Mouse (Mus musculus) limb, embryonic 14.5 days (tissue): ENCODE data around the gene Gpsm2. TPM values are rescaled to one million over a fixed set of nuclear protein-coding genes. Genes with fewer than 3 reads are reported as not detected.

Experiments used
- ATAC-seq: fragments of 200-750 bp; cut with Nextera tagmentation; 2 replicates; pipeline ENCODE4 v1.8.0; 2017; ENCODE audit warnings: low read depth, moderate number of reproducible peaks, moderate TSS enrichment; ENCODE audit not compliant: low FRiP score
- DNase-seq: peaks from one replicate; pipeline ENCODE4 v3.0.0-alpha.2; 2015; ENCODE audit warnings: low spot score
- H3K27ac ChIP-seq: fragments of 300-500 bp; sonication (generic); replicated peaks from 2 replicates; pipeline ENCODE4 v1.5.1; 2014; ENCODE audit warnings: low read depth, mild to moderate bottlenecking, low read length, moderate library complexity, mixed read lengths
- H3K27me3 ChIP-seq: fragments of 300-500 bp; sonication (generic); 2 replicates; pipeline ENCODE4 v1.6.1; 2014; ENCODE audit warnings: low read length, mixed read lengths; ENCODE audit not compliant: control insufficient read depth, insufficient read depth
- H3K36me3 ChIP-seq: fragments of 300-500 bp; sonication (generic); 2 replicates; pipeline ENCODE4 v1.6.1; 2014; ENCODE audit warnings: mild to moderate bottlenecking, low read length, moderate library complexity, mixed read lengths; ENCODE audit not compliant: control insufficient read depth, insufficient read depth
- H3K4me1 ChIP-seq: fragments of 300-500 bp; sonication (generic); 2 replicates; pipeline ENCODE4 v1.6.1; 2014; ENCODE audit warnings: antibody characterized with exemption, low read length, mixed read lengths; ENCODE audit not compliant: control insufficient read depth, insufficient read depth
- H3K4me2 ChIP-seq: fragments of 300-500 bp; sonication (generic); replicated peaks from 2 replicates; pipeline ENCODE4 v1.6.1; 2014; ENCODE audit warnings: low read depth, mild to moderate bottlenecking, low read length, moderate library complexity; ENCODE audit not compliant: severe bottlenecking
- H3K4me3 ChIP-seq: fragments of 300-500 bp; sonication (generic); replicated peaks from 2 replicates; pipeline ENCODE4 v1.5.1; 2014; ENCODE audit warnings: low read length
- H3K9ac ChIP-seq: fragments of 300-500 bp; sonication (generic); 2 replicates; pipeline ENCODE4 v1.6.1; 2014; ENCODE audit warnings: mild to moderate bottlenecking, low read depth, low read length, moderate library complexity; ENCODE audit not compliant: severe bottlenecking
- H3K9me3 ChIP-seq: fragments of 300-500 bp; sonication (generic); 2 replicates; pipeline ENCODE4 v1.6.1; 2016; ENCODE audit warnings: low read length; ENCODE audit not compliant: control insufficient read depth
- POLR2A ChIP-seq: fragments of 200-500 bp; IDR thresholded peaks from 2 replicates; pipeline ENCODE4 v1.8.0; 2012; ENCODE audit warnings: inconsistent platforms, mild to moderate bottlenecking, moderate library complexity, borderline replicate concordance; ENCODE audit not compliant: insufficient read depth, insufficient read length; ENCODE audit errors: extremely low read depth
- whole genome bisulfite sequencing: fragments of 180-500 bp; shearing (Covaris S2); extraction: QIAGEN DNeasy Blood & Tissue Kit; methylation state at CpG from one replicate; pipeline ENCODE4 v1.1.7; 2014; 5-methylcytosine and 5-hydroxymethylcytosine counted together
- polyA plus RNA-seq, 2 experiments: library from polyadenylated mRNA; depleted of rRNA in 1 of 2; stranded (reverse) in 1 of 2; unstranded in 1 of 2; fragments of >200 nt; fragmentation: Nextera tagmentation in 1 of 2; extraction: Ambion mirVana in 1 of 2; gene quantifications; 2 replicates each; pipeline versions ENCODE4 v1.2.1 to v1.2.3; 2012 to 2014

The Gpsm2 gene
- polyA plus RNA-seq, 2 experiments: 55.2 to 120 TPM

GRCm38 (mm10) chr3:108765476-108765875 lies 43.4 kb upstream of the Gpsm2 start:
- TF ChIP-seq POLR2A: no peak
- WGBS: 81% methylated on average over 7 of the region's 7 CpGs
- H3K4me1 ChIP-seq: peaks cover 29% of the 10 kb centered on the region
- no peaks in the 10 kb centered on the region for H3K27me3 ChIP-seq
- DNase-seq: no peak
- no peaks in the 10 kb centered on the region for H3K36me3 ChIP-seq
- H3K4me3 ChIP-seq: no peak overlapping the region
- H3K27ac ChIP-seq: no peak overlapping the region
- no peak overlapping the region for H3K9ac ChIP-seq
- no peak for ATAC-seq
- no peaks in the 10 kb centered on the region for H3K9me3 ChIP-seq
- no peak overlapping the region for H3K4me2 ChIP-seq

GRCm38 (mm10) chr3:108764976-108765375 lies 42.9 kb upstream of the Gpsm2 start:
- TF ChIP-seq POLR2A: no peak
- Histone ChIP-seq H3K4me3 (no peak overlapping the region), H3K9me3 (no peaks in the 10 kb centered on the region), H3K9ac (no peak overlapping the region), H3K4me2 (no peak overlapping the region), H3K36me3 (no peaks in the 10 kb centered on the region), H3K27me3 (no peaks in the 10 kb centered on the region), H3K27ac (no peak overlapping the region), H3K4me1 (peaks cover 29% of the 10 kb centered on the region)
- 32% methylated on average over 7 of the region's 7 CpGs for WGBS
- no peak for ATAC-seq
- DNase-seq: no peak

- no peak overlapping the region for H3K4me3 ChIP-seq
- ATAC-seq: no peak
- TF ChIP-seq POLR2A: no peak
- 81% methylated on average over 2 of the region's 2 CpGs for WGBS
- H3K9ac ChIP-seq: no peak overlapping the region
- peaks cover 24% of the 10 kb centered on the region for H3K4me1 ChIP-seq
- no peaks in the 10 kb centered on the region for H3K9me3 ChIP-seq
- H3K27me3 ChIP-seq: no peaks in the 10 kb centered on the region
- H3K27ac ChIP-seq: no peak overlapping the region
- no peak overlapping the region for H3K4me2 ChIP-seq
- no peak for DNase-seq
- H3K36me3 ChIP-seq: no peaks in the 10 kb centered on the region
These were observed 41.6 kb upstream of the Gpsm2 start for GRCm38 (mm10) chr3:108763691-108764090.

DNA sequence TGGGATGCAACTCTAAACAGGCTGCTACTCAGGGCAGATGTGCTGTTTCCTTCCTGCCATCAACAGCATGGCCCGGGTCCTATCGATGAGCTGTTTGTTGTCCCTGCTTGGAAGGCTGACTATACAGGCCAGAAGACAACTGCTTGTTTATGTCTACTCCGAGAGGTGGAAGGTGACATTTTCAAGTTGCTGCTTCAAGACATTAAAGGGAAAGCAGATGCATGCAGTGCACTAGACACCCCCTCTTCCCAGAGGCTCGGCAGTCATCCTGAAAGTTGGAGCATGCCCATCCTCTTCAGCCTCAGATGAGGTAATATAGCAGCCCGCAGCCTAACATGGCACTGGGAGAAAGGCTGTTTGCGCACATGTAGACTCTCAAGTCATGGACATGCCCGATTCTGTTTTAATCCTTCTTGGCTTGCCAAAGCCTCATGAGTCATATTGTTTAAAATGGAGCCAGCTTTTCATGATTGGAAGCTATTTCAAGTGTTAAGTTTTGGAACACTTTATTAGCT lies 40.5 kb upstream of the Gpsm2 start:
- Histone ChIP-seq H3K9ac (no peak overlapping the region), H3K36me3 (no peaks in the 10 kb centered on the region), H3K9me3 (no peaks in the 10 kb centered on the region), H3K27me3 (no peaks in the 10 kb centered on the region), H3K4me1 (peaks cover 30% of the 10 kb centered on the region), H3K27ac (no peak overlapping the region), H3K4me2 (no peak overlapping the region), H3K4me3 (no peak overlapping the region)
- no peak for DNase-seq
- WGBS: 61% methylated on average over 7 of the region's 7 CpGs
- no peak for ATAC-seq
- TF ChIP-seq POLR2A: no peak

- TF ChIP-seq POLR2A: no peak
- Histone ChIP-seq H3K4me3 (no peak overlapping the region), H3K4me1 (peaks cover 28% of the 10 kb centered on the region), H3K4me2 (no peak overlapping the region), H3K9me3 (no peaks in the 10 kb centered on the region), H3K27me3 (no peaks in the 10 kb centered on the region), H3K36me3 (no peaks in the 10 kb centered on the region), H3K27ac (peak overlapping the region; percentile 78), H3K9ac (no peak overlapping the region)
- ATAC-seq (peak; percentile 77), DNase-seq (peak; percentile 85)
- 50% methylated on average over 11 of the region's 11 CpGs for WGBS
These were observed 37.7 kb upstream of the Gpsm2 start for GRCm38 (mm10) chr3:108759566-108760420.
